Mouse (Mus musculus) heart, postnatal 0 days (tissue): ENCODE data around the gene Capn12.

Experiments
- CTCF ChIP-seq: IDR thresholded peaks from 2 replicates; pipeline ENCODE4 v1.5.1; 2016; ENCODE audit warnings: antibody characterized with exemption, control low read depth, low read depth
- EP300 ChIP-seq: IDR thresholded peaks from 2 replicates; pipeline ENCODE4 v1.6.1; 2016; ENCODE audit warnings: antibody characterized with exemption, low read depth

DNA sequence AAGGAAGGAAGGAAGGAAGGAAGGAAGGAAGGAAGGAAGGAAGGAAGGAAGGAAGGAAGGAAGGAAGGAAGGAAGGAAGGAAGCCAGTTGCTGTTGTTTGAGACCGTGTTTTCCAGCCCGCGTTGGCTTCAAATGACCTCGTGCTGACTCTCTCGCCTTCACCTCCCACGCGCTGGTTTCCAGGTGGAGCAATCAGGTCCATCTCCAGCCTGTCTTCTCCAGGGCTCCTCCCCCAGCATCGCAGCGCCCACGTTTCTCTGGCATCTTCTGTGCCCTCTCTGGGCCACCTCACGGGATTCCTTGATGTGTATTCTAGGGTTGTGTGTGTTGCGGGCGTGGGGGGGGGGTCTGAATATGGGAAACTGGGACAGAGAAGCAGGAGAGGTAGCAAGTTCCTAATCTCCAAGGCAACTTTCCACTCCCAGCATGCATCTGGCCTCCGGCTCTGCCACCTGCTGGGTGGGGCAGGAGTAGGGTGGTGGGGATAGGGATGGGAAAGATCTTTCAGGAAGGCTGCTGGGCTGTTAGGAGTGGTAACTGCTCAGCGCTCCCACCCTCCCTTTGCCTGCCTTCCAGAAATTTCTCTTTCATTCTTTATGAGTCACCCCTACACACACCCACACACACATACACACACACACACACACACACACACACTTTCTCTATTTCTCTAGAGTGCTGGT, 18.3 kb upstream of the Capn12 start:
- TF ChIP-seq CTCF (no peak), EP300 (no peak)
